Mouse (Mus musculus) forebrain, embryonic 16.5 days (tissue): Measurements from ENCODE around the gene Tspear. TPM values are rescaled to one million over a fixed set of nuclear protein-coding genes. Genes with fewer than 3 reads are reported as not detected.

Experiments used
- ATAC-seq: fragments of 200-750 bp; cut with Nextera tagmentation; 2 replicates; pipeline ENCODE4 v1.8.0; 2017; ENCODE audit warnings: mild to moderate bottlenecking, moderate library complexity
- H3K27ac ChIP-seq: fragments of 300-500 bp; sonication (generic); 2 replicates; pipeline ENCODE4 v1.5.1; 2014; ENCODE audit warnings: low read length, control low read depth
- H3K27me3 ChIP-seq: fragments of 300-500 bp; sonication (generic); replicated peaks from 2 replicates; pipeline ENCODE4 v1.6.1; 2014; ENCODE audit warnings: low read length; ENCODE audit not compliant: control insufficient read depth, insufficient read depth
- H3K36me3 ChIP-seq: fragments of 300-500 bp; sonication (generic); 2 replicates; pipeline ENCODE4 v1.6.1; 2014; ENCODE audit not compliant: control insufficient read depth, insufficient read depth
- H3K4me1 ChIP-seq: fragments of 300-500 bp; sonication (generic); replicated peaks from 2 replicates; pipeline ENCODE4 v1.6.1; 2014; ENCODE audit warnings: low read length; ENCODE audit not compliant: control insufficient read depth, insufficient read depth
- H3K4me2 ChIP-seq: fragments of 300-500 bp; sonication (generic); 2 replicates; pipeline ENCODE4 v1.6.1; 2014; ENCODE audit warnings: mild to moderate bottlenecking, low read length, control low read depth
- H3K4me3 ChIP-seq: fragments of 300-500 bp; sonication (generic); replicated peaks from 2 replicates; pipeline ENCODE4 v1.5.1; 2014; ENCODE audit warnings: mild to moderate bottlenecking, low read length, control low read depth
- H3K9ac ChIP-seq: fragments of 300-500 bp; sonication (generic); replicated peaks from 2 replicates; pipeline ENCODE4 v1.6.1; 2014; ENCODE audit warnings: low read depth, low read length, control low read depth
- H3K9me3 ChIP-seq: fragments of 300-500 bp; sonication (generic); 2 replicates; pipeline ENCODE4 v1.6.1; 2016; ENCODE audit warnings: low read length; ENCODE audit not compliant: control insufficient read depth
- WGBS: fragments of 180-500 bp; shearing (Covaris S2); extraction: QIAGEN DNeasy Blood & Tissue Kit; methylation state at CpG from one replicate; pipeline ENCODE4 v1.1.7; 2014; 5-methylcytosine and 5-hydroxymethylcytosine counted together
- polyA plus RNA-seq: library from polyadenylated mRNA; unstranded; fragments of >200 nt; fragmentation: Nextera tagmentation; extraction: Ambion mirVana; gene quantifications from 2 replicates; pipeline ENCODE4 v1.2.1, GENCODE M21; 2015

The Tspear gene
- polyA plus RNA-seq, 1 experiment from 2014 or later: 0.30 TPM

- H3K9me3 ChIP-seq: no peaks in the 10 kb centered on the region
- H3K9ac ChIP-seq: no peak within 1 kb of the TSS
- WGBS: 66% methylated on average over 9 of the region's 9 CpGs
- no peaks in the 10 kb centered on the region for H3K4me1 ChIP-seq
- no peaks in the 10 kb centered on the region for H3K27me3 ChIP-seq
- no peaks in the 10 kb centered on the region for H3K36me3 ChIP-seq
- no peak within 1 kb of the TSS for H3K4me2 ChIP-seq
- no peak within 1 kb of the TSS for H3K4me3 ChIP-seq
- no peak for ATAC-seq
- no peak within 1 kb of the TSS for H3K27ac ChIP-seq
These were observed 149.3 kb downstream of the Tspear start, which contains the start of gene Krtap10-10 for GRCm38 (mm10) chr10:77835647-77836046. Gene Krtap10-10 (plus strand): TSS chr10:77835947.

GRCm38 (mm10) chr10:77839006-77839405 lies 152.6 kb downstream of the Tspear start:
- Histone ChIP-seq H3K9me3 (0 out of 2 replicates have a peak, but pooled peaks cover 5% of the 10 kb centered on the region), H3K27ac (no peak overlapping the region), H3K9ac (no peak overlapping the region), H3K4me1 (no peaks in the 10 kb centered on the region), H3K36me3 (no peaks in the 10 kb centered on the region), H3K4me3 (no peak overlapping the region), H3K27me3 (no peaks in the 10 kb centered on the region), H3K4me2 (no peak overlapping the region)
- ATAC-seq: no peak
- WGBS: 80% methylated on average over 6 of the region's 6 CpGs

DNA sequence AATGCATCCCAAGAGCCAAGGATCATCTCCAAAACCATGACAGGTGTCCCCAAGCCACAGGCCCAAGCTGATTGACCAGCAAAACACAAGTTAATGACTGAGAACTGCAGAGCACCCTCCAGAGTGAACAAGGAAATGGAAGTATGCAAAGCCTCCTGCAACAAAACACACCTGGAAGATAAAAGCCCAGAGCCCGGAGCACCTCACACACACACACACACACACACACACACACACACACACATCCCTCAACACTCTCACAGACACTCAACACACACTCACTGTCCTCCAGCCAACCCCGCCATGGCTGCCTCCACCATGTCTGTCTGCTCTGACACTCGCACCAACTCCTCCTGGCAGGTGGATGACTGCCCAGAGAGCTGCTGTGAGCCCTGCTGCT lies 160.1 kb downstream of the Tspear start, which contains the start of gene Gm36176:
TSS of gene Gm36176 (plus strand) at position 301 of the 400 bp plus-strand sequence.
- no peak for ATAC-seq
- no peak within 1 kb of the TSS for H3K4me2 ChIP-seq
- H3K9ac ChIP-seq: no peak within 1 kb of the TSS
- H3K27me3 ChIP-seq: no peaks in the 10 kb centered on the region
- no peaks in the 10 kb centered on the region for H3K4me1 ChIP-seq
- H3K36me3 ChIP-seq: no peaks in the 10 kb centered on the region
- H3K27ac ChIP-seq: no peak within 1 kb of the TSS
- WGBS: 59% methylated on average over 3 of the region's 3 CpGs
- peaks cover 7% of the 10 kb centered on the region for H3K9me3 ChIP-seq
- H3K4me3 ChIP-seq: no peak within 1 kb of the TSS

DNA sequence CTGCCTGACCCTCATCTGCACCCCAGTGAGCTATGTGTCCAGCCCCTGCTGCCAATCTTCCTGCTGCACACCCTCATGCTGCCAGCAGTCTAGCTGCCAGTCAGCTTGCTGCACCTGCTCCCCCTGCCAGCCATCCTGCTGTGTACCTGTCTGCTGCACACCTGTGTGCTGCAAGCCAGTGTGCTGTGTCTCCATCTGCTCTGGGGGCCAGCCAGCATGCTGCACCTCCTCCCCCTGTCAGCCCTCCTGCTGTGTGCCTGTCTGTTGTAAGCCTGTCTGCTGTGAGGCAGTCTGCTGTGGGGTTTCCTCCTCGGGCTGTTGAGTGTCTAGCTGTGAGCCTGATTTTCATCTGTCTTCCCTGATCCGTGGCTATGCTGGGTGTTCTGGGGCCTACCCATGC lies 160.6 kb downstream of the Tspear start:
- WGBS: 10% methylated on average over 2 of the region's 2 CpGs
- peaks cover 7% of the 10 kb centered on the region for H3K9me3 ChIP-seq
- no peak overlapping the region for H3K4me3 ChIP-seq
- no peak overlapping the region for H3K4me2 ChIP-seq
- no peaks in the 10 kb centered on the region for H3K36me3 ChIP-seq
- no peak overlapping the region for H3K9ac ChIP-seq
- no peak overlapping the region for H3K27ac ChIP-seq
- no peaks in the 10 kb centered on the region for H3K27me3 ChIP-seq
- ATAC-seq: no peak
- H3K4me1 ChIP-seq: no peaks in the 10 kb centered on the region

GRCm38 (mm10) chr10:77847538-77847937 lies 161.2 kb downstream of the Tspear start:
- Histone ChIP-seq H3K9me3 (peaks cover 7% of the 10 kb centered on the region), H3K36me3 (no peaks in the 10 kb centered on the region)
- WGBS: 76% methylated on average over 2 of the region's 2 CpGs

DNA sequence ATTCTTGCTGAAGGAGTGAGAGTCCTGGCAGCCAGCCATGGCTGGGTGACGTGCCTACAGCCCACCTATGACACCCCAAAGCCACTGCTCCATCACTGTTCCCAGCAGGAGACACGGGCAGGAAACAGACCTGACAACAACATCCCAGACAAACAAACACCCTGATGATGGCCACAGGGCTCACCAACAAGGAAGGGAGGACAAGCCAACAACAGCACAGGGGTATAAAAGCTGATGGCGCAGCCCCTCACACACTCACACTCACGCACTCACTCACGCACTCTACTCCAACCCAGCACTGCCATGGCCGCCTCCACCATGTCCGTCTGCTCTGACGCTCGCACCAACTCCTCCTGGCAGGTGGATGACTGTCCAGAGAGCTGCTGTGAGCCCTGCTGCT lies 166.2 kb downstream of the Tspear start, which contains the start of gene Gm10318:
TSS of gene Gm10318 (plus strand) at position 301 of the 400 bp plus-strand sequence.
- H3K9me3 ChIP-seq: no peaks in the 10 kb centered on the region; the same call in 1 of the 2 replicates
- no peak for ATAC-seq
- no peak within 1 kb of the TSS for H3K4me3 ChIP-seq
- H3K4me2 ChIP-seq: no peak within 1 kb of the TSS
- H3K36me3 ChIP-seq: no peaks in the 10 kb centered on the region
- H3K27me3 ChIP-seq: no peaks in the 10 kb centered on the region
- no peaks in the 10 kb centered on the region for H3K4me1 ChIP-seq
- WGBS: 68% methylated on average over 9 of the region's 9 CpGs
- no peak within 1 kb of the TSS for H3K9ac ChIP-seq
- no peak within 1 kb of the TSS for H3K27ac ChIP-seq

More at GRCm38 (mm10) chr10:77847538-77847937, 161.2 kb downstream of the Tspear start:
- H3K27ac ChIP-seq: no peak overlapping the region
- no peak overlapping the region for H3K4me3 ChIP-seq
- H3K9ac ChIP-seq: no peak overlapping the region
- H3K4me2 ChIP-seq: no peak overlapping the region
- H3K4me1 ChIP-seq: no peaks in the 10 kb centered on the region
- ATAC-seq: no peak
- H3K27me3 ChIP-seq: no peaks in the 10 kb centered on the region

GRCm38 (mm10) chr10:77861675-77862074 lies 175.3 kb downstream of the Tspear start, which contains the start of gene Gm3285:
Gene Gm3285 (plus strand): TSS chr10:77861975.
- H3K27me3 ChIP-seq: no peaks in the 10 kb centered on the region
- H3K4me3 ChIP-seq: no peak within 1 kb of the TSS
- H3K36me3 ChIP-seq: no peaks in the 10 kb centered on the region
- no peak for ATAC-seq
- H3K9ac ChIP-seq: no peak within 1 kb of the TSS
- WGBS: 50% methylated on average over 7 of the region's 7 CpGs
- no peak within 1 kb of the TSS for H3K4me2 ChIP-seq
- no peaks in the 10 kb centered on the region for H3K4me1 ChIP-seq
- no peaks in the 10 kb centered on the region for H3K9me3 ChIP-seq
- H3K27ac ChIP-seq: no peak within 1 kb of the TSS

DNA sequence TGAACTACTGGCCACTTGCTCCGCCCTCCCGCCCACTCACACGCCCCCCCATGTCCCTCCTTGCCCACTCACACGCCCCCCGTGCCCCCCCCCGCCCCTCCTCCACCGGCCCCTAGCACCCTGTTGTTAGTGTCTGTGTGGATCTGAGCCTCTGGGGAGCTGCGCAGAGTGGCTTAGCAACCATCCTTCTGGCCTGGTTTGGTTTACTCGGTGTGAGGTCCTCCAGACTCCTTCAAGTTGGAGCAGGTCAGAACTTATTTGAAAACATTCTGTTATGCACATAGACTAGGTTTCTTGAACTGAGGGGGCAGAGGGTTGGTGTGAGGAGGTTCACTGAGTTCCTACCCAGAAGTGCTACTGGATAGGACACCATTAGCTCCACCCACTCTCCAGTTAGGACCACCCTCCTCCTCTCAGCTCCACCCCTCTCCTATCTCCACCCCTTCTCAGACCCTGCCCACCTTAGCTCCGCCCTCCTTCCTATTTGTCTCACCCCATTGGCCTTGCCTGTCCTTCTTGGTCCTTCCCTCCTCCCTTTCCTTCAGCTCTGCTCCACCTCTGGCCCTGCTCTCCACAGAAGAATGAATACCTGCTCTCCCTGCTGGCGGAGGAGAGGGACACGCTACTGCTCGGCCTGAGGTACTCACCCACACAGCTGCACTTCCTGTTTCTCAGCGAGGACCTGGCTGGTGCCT lies 177.8 kb downstream of the Tspear start:
- 0 out of 2 replicates have a peak overlapping the region, but pooled peaks have one; percentile 8 for H3K4me3 ChIP-seq
- H3K4me2 ChIP-seq: peak overlapping the region; percentile 17; the same call in 1 of the 2 replicates
- H3K27me3 ChIP-seq: no peaks in the 10 kb centered on the region
- no peak overlapping the region for H3K27ac ChIP-seq
- H3K36me3 ChIP-seq: no peaks in the 10 kb centered on the region
- H3K4me1 ChIP-seq: no peaks in the 10 kb centered on the region
- no peaks in the 10 kb centered on the region for H3K9me3 ChIP-seq
- H3K9ac ChIP-seq: no peak overlapping the region
- peak; percentile 45; the same call in 1 of the 2 replicates for ATAC-seq
- WGBS: 34% methylated on average over 14 of the region's 14 CpGs

- no peaks in the 10 kb centered on the region for H3K9me3 ChIP-seq
- no peak overlapping the region for H3K9ac ChIP-seq
- H3K4me3 ChIP-seq: 0 out of 2 replicates have a peak overlapping the region, but pooled peaks have one; percentile 8
- no peaks in the 10 kb centered on the region for H3K4me1 ChIP-seq
- no peak for ATAC-seq
- H3K4me2 ChIP-seq: peak overlapping the region; percentile 17; the same call in 1 of the 2 replicates
- H3K27ac ChIP-seq: no peak overlapping the region
- no peaks in the 10 kb centered on the region for H3K27me3 ChIP-seq
- no peaks in the 10 kb centered on the region for H3K36me3 ChIP-seq
- 32% methylated on average over 11 of the region's 11 CpGs for WGBS
These were observed 178.4 kb downstream of the Tspear start for GRCm38 (mm10) chr10:77864762-77865143.
